Mouse (Mus musculus): Measurements from ENCODE around the gene Gng7. TPM values are rescaled to one million over a fixed set of nuclear protein-coding genes. Genes with fewer than 3 reads are reported as not detected.

Gene Gng7
- polyA plus RNA-seq, 1 experiment from 2014 or later, result 6.3 TPM

DNA sequence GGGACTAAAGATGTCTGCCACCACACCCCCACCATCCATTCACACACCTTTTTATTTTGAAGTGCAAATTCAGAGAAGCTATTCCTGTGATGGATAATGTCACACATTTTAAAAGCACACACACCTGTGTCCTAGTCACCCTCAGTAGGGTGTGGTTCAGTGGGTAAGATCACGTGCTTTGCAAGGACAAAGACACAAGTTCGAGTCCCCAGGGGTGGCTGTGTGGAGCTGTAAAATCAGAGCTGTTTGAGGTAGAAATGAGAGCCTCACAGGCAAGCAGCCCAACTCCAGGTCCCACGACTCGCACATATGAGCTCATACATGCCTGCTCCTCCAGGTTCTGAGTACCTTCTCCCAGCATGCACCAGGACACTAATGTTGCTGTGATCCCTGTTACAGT lies 46.6 kb downstream of the Gng7 start:
- no peak overlapping the region for H3K4me3 ChIP-seq
- H3K9me3 ChIP-seq, result no peaks in the 10 kb centered on the region; the same call in 1 of the 2 replicates
- H3K27ac ChIP-seq, result no peak overlapping the region
- DNase-seq (ENCODE audit: extremely low spot score, low spot score), result no peak
- H3K4me1 ChIP-seq, result peaks cover 39% of the 10 kb centered on the region
- no peaks in the 10 kb centered on the region for H3K36me3 ChIP-seq (replicated peaks)
- no peaks in the 10 kb centered on the region; the same call in 1 of the 2 replicates for H3K27me3 ChIP-seq (ENCODE audit: poor library complexity, severe bottlenecking)
- WGBS, result 89% methylated on average over 4 of the region's 4 CpGs

DNA sequence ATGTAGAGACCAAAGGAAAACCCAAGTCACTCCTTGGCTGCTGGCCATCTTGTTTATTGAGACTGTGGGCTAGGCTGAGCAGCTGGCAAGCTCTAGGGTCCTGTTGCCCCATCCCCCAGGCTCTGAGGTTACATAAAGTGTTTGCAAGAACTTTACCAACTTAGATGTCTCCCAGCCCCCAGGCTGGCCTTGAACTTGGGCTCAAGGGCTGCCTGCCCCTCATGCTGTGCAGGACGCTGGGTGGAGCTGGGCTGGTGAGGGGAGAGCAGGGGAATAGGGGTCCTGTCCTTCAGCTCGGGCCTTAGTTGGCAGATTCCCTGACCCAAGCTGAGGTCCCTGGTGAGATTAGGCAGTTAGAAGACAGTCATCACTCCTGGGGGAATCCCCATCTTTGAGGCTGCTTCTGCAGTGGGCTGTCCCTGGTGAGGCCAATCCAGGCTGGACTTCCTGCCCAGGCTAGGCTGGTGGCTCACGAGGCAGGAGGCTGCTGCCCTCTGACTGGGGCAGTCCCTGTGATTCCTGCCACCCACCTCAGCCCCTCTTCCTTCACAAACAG lies 47.6 kb downstream of the Gng7 start:
- no peaks in the 10 kb centered on the region; the same call in 1 of the 2 replicates for H3K27me3 ChIP-seq (ENCODE audit: poor library complexity, severe bottlenecking)
- 64% methylated on average over 3 of the region's 3 CpGs for WGBS
- H3K4me3 ChIP-seq, result no peak overlapping the region
- no peaks in the 10 kb centered on the region; the same call in 1 of the 2 replicates for H3K9me3 ChIP-seq
- 0 out of 2 replicates have a peak overlapping the region, but pooled peaks have one; percentile 16 for H3K27ac ChIP-seq
- no peaks in the 10 kb centered on the region for H3K36me3 ChIP-seq (replicated peaks)
- H3K4me1 ChIP-seq, result peaks cover 37% of the 10 kb centered on the region
- DNase-seq (ENCODE audit: extremely low spot score, low spot score), result no peak

DNA sequence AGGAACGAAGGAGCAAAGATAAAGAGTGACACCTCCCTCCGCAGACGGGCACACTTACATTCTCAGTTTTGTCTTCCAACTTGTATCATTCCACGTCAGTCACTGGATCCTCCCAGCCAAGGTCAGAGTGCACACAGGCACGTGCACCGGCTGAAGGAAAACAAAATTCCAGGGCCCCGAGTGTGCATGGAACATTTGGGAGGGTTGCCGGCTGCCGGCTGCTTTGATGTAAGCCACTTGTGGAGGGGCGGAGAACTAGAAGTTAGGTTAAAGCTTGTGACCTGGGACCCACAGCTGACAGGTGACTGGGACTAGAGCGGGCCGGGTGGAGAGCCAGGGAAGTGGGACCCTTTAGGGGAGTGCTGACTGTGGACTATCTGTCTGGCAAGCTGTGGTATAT lies 48.4 kb downstream of the Gng7 start:
- peaks cover 40% of the 10 kb centered on the region for H3K4me1 ChIP-seq
- 69% methylated on average over 12 of the region's 12 CpGs for WGBS
- no peaks in the 10 kb centered on the region; the same call in 1 of the 2 replicates for H3K9me3 ChIP-seq
- peaks cover 4% of the 10 kb centered on the region for H3K27me3 ChIP-seq (ENCODE audit: poor library complexity, severe bottlenecking)
- no peaks in the 10 kb centered on the region for H3K36me3 ChIP-seq (replicated peaks)
- H3K4me3 ChIP-seq, result no peak overlapping the region
- no peak for DNase-seq (ENCODE audit: extremely low spot score, low spot score)
- no peak overlapping the region for H3K27ac ChIP-seq

DNA sequence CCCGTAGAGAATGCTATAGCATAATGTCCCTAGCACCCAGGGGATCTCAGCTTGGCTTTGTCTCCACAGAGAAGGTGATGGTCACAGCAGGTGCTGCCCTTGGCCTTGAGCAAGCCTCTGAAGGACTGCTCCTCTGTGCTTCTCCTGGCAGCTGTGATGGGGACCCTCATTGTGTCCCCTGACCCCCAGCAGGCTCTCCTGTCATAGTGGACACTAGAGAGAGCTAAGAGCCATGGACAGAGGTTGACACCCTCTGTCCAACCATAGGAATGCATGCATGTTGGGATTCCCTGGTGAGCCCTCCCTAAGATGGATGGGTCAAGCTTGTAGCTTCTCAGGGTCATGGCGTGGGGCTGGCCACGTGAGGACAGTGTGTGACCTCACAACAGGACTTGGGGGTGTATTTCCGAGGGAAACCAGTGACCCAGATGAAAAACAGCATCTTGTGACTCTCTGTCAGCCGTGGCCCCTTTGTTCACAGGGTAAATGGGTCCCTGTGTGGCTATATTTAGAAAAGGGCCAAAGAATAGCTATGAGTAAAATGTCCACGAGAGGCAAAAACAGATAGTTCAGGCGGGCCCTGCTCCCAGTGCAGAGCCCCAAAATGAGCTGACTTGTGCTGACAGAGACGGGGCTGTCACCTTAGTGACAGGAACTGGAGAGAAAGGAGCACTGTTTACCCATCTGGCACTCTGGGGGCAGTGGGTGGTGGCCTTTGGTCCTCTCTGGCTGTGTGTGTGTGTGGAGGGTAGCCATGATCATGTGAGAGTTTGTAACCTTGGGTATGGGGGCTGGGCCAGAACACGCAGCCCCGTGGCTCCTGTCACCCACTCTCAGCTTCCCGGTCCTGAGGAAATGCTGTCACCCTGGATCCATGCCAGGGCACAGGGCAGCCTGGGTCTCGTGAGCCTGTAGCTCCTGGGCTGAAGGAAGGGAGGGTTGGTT lies 51.4 kb downstream of the Gng7 start:
- Histone ChIP-seq H3K9me3 (no peaks in the 10 kb centered on the region), H3K27ac (0 out of 2 replicates have a peak overlapping the region, but pooled peaks have one; percentile 8), H3K4me3 (no peak overlapping the region), H3K36me3 (replicated peaks) (no peaks in the 10 kb centered on the region), H3K27me3 (ENCODE audit: poor library complexity, severe bottlenecking) (peaks cover 8% of the 10 kb centered on the region), H3K4me1 (peaks cover 53% of the 10 kb centered on the region)
- WGBS, result 71% methylated on average over 12 of the region's 12 CpGs
- DNase-seq (ENCODE audit: extremely low spot score, low spot score), result no peak

DNA sequence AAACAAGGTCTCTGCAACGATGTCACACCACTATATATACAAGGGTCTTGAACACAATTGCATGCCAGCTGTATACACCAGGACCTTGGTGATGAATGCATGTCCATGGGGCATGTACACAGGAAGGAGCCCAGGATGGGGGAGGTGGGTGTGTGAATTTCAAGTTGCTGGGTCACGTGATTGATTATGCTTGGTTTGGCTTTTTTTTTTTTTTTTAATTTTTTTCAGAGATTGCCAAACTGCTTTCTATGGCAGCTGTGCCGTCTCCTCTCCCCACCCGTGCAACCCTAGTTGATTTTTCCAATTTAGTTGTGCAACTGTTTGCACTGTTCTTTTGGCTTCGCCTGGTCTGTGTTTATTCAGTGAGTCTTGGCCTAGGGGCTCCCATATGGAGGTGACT lies 52.2 kb downstream of the Gng7 start:
- peaks cover 53% of the 10 kb centered on the region for H3K4me1 ChIP-seq
- 89% methylated on average over 5 of the region's 5 CpGs for WGBS
- peak overlapping the region; percentile 79; the same call in 1 of the 2 replicates for H3K27ac ChIP-seq
- no peak overlapping the region for H3K4me3 ChIP-seq
- peaks cover 8% of the 10 kb centered on the region for H3K27me3 ChIP-seq (ENCODE audit: poor library complexity, severe bottlenecking)
- no peaks in the 10 kb centered on the region for H3K36me3 ChIP-seq (replicated peaks)
- no peak for DNase-seq (ENCODE audit: extremely low spot score, low spot score)
- H3K9me3 ChIP-seq, result no peaks in the 10 kb centered on the region

DNA sequence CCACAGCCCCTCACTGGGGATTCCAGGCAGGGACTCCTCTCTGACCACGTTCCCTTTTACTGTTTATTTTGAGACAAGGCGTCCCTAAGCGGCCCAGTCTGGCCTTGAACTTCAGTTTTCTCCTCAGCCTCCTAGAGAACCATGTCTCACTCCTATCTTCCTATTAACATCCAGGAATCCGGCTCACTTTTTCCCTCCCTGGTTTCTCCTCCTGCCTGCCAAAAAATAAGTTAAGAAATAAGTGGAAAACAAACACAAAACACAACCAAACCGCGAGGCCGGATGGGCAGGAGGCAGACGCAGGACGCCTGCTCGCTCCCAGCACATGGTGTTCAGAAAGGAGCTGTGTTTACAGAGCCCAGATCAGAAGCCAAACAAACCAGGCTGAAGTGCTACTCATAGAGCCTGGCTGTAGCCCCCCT lies 52.7 kb downstream of the Gng7 start:
- 60% methylated on average over 10 of the region's 10 CpGs for WGBS
- Histone ChIP-seq H3K9me3 (no peaks in the 10 kb centered on the region), H3K36me3 (replicated peaks) (no peaks in the 10 kb centered on the region), H3K4me1 (peaks cover 49% of the 10 kb centered on the region), H3K27ac (peak overlapping the region; percentile 79), H3K27me3 (ENCODE audit: poor library complexity, severe bottlenecking) (peaks cover 8% of the 10 kb centered on the region), H3K4me3 (no peak overlapping the region)
- DNase-seq (ENCODE audit: extremely low spot score, low spot score), result no peak

DNA sequence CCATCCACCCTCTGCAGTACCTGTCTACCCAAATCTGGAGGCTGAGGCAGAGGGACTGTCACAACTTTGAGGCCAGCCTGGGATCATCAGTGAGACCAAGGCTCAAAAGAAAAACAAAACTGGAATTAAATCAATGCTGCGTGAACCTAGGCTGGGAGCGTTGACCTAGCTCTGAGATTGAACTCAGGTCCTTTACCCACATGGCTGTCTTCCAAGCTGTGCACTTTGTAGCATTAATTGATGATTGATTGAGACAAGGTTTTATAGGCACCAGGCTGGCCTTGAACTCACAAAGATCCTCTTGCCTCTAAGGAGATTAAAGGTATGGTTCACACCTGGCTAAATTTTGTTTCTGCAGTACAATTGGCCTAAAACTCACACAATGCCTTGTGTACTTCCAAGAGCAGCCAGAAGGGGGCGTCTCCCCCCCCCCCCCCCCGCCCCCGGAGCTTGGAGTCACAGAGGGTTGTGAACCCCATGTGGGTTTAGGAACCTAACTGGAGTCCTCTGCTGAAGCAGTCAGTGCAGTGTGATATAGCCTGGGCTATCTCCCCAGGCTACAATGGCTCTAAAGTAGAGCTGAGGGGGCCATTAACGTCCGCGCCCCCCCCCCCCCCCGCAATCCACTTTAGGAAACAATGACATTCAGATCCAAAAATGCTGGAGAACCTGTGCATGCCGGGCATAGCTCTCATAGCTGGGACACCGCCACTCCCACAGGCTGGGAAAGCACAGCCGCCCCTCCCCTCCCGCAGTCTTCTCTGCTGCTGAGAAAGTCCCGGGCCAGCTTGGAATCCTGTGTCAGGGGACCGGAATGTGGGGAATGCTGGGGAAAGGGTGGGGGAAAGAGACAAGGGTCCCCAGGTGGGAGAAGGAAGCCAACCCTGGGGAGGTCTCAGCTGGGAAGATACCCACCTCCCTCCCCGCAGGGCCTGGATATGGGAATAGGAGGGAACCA lies 53.9 kb downstream of the Gng7 start:
- H3K27ac ChIP-seq, result peak overlapping the region; percentile 79
- peaks cover 48% of the 10 kb centered on the region for H3K4me1 ChIP-seq
- H3K4me3 ChIP-seq, result peak overlapping the region; percentile 24

DNA sequence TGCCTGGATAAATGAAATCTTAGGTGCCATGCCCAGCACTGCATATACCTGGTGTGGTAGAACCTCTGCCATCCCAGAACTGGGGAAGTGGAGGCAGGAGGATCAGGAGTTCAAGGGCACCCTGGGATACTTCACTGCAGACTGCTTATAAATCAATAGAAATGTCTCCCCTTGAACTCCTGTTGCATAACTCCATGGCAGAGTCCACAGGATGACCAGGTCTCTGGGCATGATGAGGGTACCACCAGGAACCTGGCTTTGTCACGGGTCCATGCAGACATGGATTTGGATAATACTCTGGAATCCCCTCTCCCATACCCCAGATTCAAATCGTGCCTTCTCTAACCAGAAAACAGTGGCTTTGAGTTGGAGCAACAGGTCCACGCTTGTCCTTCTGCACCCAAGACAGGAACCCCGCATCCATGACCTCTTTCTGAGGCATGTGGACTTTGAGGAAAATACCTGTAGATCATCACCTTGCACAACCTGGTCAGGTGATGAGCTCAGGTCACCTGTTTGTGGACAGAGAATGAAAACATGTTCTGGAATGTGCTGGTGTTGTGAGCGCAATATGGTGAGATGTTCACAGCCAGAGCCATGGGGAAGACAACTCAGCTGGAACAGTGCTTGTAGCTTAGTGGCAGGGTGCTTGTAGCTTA lies 55.6 kb downstream of the Gng7 start:
- no peaks in the 10 kb centered on the region for H3K36me3 ChIP-seq (replicated peaks)
- DNase-seq (ENCODE audit: extremely low spot score, low spot score), result no peak
- H3K9me3 ChIP-seq, result no peaks in the 10 kb centered on the region
- 92% methylated on average over 5 of the region's 5 CpGs for whole genome bisulfite sequencing
- no peak overlapping the region for H3K4me3 ChIP-seq
- no peak overlapping the region for H3K27ac ChIP-seq
- peaks cover 8% of the 10 kb centered on the region for H3K27me3 ChIP-seq (ENCODE audit: poor library complexity, severe bottlenecking)
- peaks cover 50% of the 10 kb centered on the region for H3K4me1 ChIP-seq

More for the DNA sequence above, 53.9 kb downstream of the Gng7 start:
- Histone ChIP-seq H3K36me3 (replicated peaks) (no peaks in the 10 kb centered on the region), H3K9me3 (no peaks in the 10 kb centered on the region), H3K27me3 (ENCODE audit: poor library complexity, severe bottlenecking) (peaks cover 8% of the 10 kb centered on the region)
- peak; percentile 66 for DNase-seq (ENCODE audit: extremely low spot score, low spot score)
- 12% methylated on average over 16 of the region's 16 CpGs for WGBS

DNA sequence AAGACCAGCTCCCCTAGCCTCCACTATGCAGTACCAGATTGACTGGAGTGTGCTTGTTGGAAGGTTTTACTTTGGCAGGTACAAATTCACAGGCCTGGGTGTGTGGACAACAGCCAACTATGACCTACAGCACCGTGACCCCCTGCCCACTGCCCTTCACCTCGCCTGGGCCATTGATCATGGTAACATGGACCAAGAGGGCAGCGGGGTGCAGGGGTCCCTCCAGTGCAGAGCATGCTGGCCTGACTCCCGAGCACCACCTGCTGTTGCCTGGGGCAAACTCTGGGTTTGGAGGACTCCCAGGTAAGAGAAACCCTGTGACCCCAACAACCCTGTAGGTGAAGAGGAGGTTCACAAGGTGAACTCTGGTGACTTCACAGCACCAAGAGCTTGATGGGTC lies 57.0 kb downstream of the Gng7 start:
- DNase-seq (ENCODE audit: extremely low spot score, low spot score), result no peak
- no peak overlapping the region for H3K27ac ChIP-seq
- no peaks in the 10 kb centered on the region for H3K9me3 ChIP-seq
- 73% methylated on average over 4 of the region's 4 CpGs for WGBS
- H3K27me3 ChIP-seq (ENCODE audit: poor library complexity, severe bottlenecking), result peaks cover 13% of the 10 kb centered on the region
- no peak overlapping the region for H3K4me3 ChIP-seq
- H3K4me1 ChIP-seq, result peaks cover 38% of the 10 kb centered on the region
- no peaks in the 10 kb centered on the region for H3K36me3 ChIP-seq (replicated peaks)

DNA sequence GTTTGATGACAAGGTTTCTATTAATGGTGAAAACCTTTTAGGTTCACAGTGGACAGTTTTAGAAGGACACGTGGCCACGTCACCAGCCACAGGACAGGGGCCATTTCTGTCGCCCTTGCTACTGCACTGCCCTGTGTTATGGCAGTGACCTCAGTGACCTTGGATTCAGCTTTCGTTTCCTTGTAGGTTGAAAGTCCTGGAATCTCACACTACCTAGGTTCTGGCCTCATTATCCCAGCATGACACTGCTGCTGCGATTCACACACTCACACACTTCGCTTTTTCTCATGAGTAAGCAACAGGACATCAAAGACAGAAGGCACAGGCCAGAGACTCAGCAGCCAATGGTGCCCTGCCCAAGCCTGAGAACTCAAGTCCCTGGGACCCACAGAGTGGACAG lies 57.8 kb downstream of the Gng7 start:
- H3K36me3 ChIP-seq (replicated peaks), result no peaks in the 10 kb centered on the region
- 86% methylated on average over 6 of the region's 6 CpGs for WGBS
- H3K27ac ChIP-seq, result no peak overlapping the region
- no peaks in the 10 kb centered on the region for H3K9me3 ChIP-seq
- DNase-seq (ENCODE audit: extremely low spot score, low spot score), result no peak
- H3K4me1 ChIP-seq, result peaks cover 32% of the 10 kb centered on the region
- H3K4me3 ChIP-seq, result no peak overlapping the region
- peaks cover 14% of the 10 kb centered on the region for H3K27me3 ChIP-seq (ENCODE audit: poor library complexity, severe bottlenecking)

DNA sequence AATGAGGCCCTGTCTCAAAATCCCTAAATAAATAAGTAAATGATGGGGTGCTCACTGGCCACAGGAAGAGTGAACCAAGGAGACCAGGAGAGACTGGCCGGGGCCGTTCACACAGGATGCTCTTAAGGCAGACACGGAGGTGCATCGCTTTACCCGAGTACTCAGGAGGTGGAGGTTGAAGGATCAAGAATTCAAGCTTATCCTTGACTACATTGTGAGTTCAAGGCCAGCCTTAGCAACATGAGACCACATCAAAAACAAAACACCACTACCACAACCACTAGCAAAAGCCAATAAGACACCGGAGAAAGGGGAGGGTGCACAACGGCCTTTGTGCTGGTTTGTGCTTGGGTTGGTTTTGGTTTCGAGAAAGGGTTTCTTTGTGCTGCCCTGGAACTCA lies 58.4 kb downstream of the Gng7 start:
- Histone ChIP-seq H3K4me3 (no peak overlapping the region), H3K9me3 (no peaks in the 10 kb centered on the region), H3K27ac (peak overlapping the region; percentile 79; the same call in 1 of the 2 replicates), H3K27me3 (ENCODE audit: poor library complexity, severe bottlenecking) (peaks cover 11% of the 10 kb centered on the region), H3K4me1 (peaks cover 27% of the 10 kb centered on the region), H3K36me3 (replicated peaks) (no peaks in the 10 kb centered on the region)
- WGBS, result 92% methylated on average over 8 of the region's 8 CpGs
- no peak for DNase-seq (ENCODE audit: extremely low spot score, low spot score)

DNA sequence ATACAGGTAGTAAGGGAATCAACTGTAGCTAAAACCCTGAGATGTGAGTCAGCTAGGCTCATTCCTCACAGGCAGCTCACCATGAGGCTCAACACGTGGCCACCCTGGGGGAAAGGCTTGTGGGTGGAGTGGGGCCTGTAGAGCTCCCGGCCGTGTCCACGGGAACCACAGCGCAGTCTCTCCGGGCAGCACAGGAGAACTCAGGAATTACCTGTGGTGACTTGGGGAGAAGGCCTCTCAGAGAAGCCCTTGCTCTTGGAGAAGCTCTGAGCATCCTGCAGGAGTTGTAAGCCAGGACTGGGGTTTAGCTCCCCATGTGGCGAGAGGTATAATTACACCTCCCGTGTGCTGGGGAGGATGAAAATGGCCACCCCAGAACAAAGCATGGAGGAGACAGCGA lies 59.2 kb downstream of the Gng7 start:
- Histone ChIP-seq H3K9me3 (no peaks in the 10 kb centered on the region), H3K4me3 (peak overlapping the region; percentile 15), H3K4me1 (peaks cover 18% of the 10 kb centered on the region), H3K27me3 (ENCODE audit: poor library complexity, severe bottlenecking) (0 out of 2 replicates have a peak, but pooled peaks cover 7% of the 10 kb centered on the region), H3K36me3 (replicated peaks) (no peaks in the 10 kb centered on the region), H3K27ac (peak overlapping the region; percentile 79)
- WGBS, result 18% methylated on average over 9 of the region's 9 CpGs
- peak; percentile 62 for DNase-seq (ENCODE audit: extremely low spot score, low spot score)

Data from forebrain, embryonic 10.5 days (tissue).